Mouse (Mus musculus): ENCODE measurements at regions not wholly inside any gene's neighbourhood (a gene's known extent, or its start where the extent isn't known, plus 50 kb on each side); places are given as distances from the start of the nearest gene placed in this dataset.
A peak's percentile ranks its signal among the peaks of the same experiment; 100 is the strongest.

DNA sequence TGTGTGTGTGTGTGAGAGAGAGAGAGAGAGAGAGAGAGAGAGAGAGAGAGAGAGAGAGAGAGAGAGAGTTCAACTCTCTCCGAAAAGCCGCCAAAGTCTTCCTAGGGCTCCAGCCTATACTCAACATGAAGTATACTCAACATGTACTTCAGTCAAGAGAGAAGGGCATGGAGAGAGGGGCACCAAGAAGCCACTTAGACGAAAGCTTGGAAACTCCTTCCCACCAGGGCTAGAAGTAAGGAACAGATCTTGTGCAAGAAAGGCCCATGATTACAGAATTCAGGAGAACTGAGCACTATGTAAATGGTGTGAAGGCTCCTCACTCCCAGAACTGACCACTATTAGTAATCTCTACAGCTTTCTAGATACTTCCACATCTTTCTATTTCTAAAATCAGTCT, 467.4 kb upstream of the Hs6st1 start:
- DNase-seq, result no peak

DNA sequence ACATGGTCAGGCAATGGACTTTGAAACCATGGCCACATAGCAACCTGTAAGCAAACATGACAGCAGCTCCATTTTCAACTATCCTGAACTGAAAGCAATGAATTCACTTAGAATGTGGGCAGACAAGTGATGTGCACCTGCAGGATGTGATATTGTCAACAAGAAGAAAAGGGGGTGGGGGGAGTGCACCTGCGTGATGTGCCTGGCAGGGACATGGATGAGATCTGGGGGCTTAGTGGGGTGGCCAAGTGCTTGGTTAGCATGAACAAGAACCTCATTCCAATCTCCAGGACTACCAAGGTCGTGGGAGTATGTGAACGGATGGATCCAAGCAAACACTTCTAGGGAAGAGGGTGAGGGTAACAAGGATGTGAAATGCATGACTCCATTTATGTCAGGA, 453.1 kb upstream of the Hs6st1 start:
- DNase-seq, result no peak

DNA sequence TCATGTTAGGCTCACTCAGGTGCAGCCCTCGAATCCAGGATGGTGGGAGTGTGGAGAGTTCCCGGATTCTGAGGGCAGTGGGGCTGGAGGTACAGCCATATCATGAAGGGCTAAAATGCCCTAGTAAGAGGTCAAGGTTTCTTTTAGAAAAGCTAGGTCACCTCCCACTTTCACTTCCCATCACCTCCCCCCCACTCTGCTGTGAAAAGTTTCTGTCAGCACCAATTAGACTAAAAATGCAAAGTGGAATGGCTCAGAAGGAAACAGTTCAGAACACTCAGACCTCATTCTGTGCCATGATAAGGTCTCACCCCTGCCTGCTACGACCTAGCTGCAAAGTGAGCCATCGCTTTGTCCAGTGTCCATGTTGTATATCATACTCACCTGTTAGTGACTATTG, 448.7 kb upstream of the Hs6st1 start:
- no peak for DNase-seq

DNA sequence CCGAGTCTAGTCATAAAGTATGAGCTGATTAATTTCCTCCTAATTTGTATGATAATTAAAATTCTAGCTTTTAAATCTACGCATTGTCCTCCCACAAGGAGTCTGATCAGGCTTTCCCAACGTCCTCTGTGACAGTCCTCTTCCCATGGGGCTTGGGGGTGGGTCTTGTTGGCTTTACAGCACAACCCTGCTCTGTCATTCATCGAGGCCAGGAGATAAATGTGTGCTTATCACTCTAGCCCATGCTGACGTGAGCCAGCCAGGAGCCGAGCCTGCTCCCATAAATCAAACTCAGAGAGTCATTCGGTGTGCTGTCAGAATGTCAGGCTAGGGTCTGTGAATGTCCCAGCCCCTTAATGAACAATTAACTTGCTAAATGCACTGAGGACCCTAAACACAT, 425.6 kb upstream of the Hs6st1 start:
- no peak for DNase-seq

DNA sequence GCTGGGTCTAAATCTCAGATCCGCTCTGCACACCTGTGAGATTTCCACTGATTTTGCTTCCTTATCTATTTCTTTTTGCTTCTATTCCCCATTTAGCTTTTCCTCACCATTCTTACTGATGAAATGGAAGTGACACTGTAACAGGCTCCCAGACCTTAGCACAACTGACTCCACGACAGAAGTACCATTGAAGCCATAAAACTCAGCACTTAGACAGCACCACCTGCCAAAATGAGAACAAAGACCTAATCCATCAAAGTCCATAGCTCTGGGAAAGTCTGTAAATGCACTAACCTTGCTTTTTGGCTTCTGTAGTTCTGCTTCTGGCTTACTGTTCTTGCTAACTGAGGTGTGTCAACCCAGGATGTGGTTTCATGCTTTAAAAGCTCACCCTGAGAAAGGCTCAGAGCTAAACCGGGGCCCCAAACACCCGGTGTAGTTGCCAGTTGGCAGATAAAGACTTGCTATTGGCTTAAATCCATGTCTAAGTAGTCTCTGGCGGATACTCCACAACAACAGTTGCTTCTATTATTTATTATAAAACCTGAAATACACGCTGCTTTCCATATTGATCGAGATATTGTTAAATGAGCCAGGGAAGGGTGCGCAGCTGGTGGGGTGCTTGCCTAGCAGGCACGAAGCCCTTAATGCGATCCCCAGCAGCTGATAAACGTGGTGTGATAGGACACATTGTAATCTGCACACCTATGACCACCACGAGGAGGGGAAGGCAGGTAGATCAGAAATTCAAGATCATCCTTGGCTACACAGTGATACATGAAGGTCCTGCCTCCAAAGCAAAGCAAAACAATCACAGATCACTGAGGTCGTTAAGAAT, 414.9 kb upstream of the Hs6st1 start:
- peak; percentile 13 for DNase-seq

- no peak for DNase-seq
These were observed 405.2 kb upstream of the Hs6st1 start for GRCm38 (mm10) chr1:35663006-35663405.

DNA sequence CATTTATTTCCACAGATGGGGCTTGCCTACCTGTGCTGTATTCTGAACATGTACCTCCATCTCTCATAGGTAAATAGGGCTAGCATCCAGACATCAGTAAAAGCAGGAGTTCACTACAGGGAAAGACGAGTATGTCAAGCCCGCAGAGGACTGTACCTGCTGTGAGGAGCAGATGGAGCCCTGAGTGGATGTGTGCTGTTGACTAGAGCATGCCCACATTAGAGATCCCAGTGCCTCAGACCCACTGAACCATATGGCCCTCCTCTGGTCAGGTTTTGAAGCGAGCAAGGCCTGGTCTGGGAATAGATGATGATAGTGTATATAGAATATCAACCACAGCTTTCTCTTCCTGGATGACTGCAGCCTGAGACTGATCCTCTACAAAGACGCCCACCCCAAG, 394.7 kb upstream of the Hs6st1 start:
- no peak for DNase-seq

GRCm38 (mm10) chr1:35673992-35674391, 394.2 kb upstream of the Hs6st1 start:
- no peak for DNase-seq

DNA sequence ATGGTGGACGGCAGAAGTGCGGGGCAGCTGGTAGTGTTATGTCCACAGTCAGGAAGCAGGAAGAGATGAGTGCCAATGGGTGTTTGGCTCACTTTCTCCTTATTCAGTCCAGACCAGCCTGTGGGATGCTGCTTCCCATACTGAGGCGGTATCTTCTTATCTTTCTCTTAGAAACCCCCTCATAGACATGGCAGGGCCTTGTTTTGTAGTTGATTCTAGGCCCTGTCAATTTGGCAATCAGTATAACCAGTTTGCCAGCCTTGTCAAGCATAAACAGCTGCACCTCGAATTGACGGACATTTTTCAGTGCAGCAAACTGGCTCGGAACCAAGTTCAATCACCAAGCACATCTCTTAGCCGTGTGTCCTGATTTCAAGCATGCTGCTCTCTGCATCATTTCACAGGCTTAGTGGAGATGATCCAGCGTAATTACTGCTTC, 385.7 kb upstream of the Hs6st1 start:
- no peak for DNase-seq

GRCm38 (mm10) chr1:35685651-35686050, 382.5 kb upstream of the Hs6st1 start:
- DNase-seq, result no peak

DNA sequence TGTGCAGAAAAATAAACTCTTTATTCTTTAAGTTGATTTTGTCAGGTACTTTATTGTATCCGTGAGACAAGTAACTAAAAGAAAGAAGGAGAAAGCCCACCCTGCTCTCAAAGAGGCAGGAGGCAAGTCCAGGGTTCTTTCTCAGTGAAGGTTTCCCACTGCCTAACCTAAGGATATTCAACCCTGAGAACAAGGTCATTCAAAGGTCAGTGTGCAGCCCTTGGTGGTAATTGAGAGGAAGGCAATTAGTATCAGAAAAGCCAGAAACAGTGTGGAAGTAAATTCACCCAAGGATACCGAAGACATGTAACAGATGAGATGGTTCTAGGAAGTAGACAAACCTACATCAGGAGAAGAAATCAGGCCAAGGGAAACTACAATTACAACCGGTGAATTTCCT, 373.9 kb upstream of the Hs6st1 start:
- no peak for DNase-seq

GRCm38 (mm10) chr1:35694775-35695591, 373.2 kb upstream of the Hs6st1 start:
- DNase-seq, result no peak

DNA sequence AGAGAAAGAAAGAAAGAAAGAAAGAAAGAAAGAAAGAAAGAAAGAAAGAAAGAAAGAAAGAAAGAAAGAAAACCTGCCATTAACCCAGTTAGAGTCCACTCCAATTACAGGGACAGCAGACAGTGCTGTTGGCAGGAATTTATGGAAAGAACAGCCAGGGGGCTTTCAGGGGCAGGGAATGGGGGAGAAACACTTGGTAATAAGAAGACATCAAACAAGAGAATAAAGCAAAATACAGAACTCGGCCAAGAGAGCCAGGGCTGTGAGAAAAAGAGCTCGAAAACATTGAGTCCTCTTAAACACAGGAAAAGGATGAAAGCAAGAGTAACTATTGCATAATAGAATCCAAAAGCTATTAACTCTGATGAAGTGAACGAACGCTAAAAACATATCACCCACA, 371.0 kb upstream of the Hs6st1 start:
- DNase-seq, result no peak

DNA sequence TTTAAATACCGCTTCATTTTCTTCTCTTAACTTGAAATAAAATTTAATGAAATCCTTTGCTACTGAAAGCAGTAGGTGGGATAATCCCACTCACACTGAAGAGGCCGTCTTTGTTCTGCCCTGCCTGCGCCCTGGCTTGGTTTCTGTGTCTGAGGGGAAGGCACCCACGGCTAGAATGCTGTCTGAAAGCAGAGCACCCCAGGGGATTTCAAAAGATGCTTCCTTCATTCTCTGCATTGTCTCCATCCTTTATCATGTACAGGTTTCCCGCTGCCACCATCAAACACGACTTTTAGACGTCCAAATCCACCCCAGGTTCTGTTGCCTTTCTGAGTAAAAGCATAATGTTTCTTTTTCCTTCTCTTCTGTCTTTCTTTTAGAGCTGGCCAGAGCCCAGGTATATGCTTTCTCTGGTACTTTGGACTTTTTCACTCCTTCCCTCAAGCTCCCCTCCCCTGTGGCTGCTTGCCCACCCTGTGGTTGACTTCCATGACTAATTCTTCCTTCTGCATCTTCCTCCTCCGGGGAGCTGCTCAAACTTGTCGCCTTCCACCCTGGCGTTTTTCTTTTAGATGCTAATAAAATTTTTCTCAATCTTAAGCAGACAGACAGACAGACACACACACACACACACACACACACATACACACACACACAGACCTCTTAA, 370.2 kb upstream of the Hs6st1 start:
- no peak for DNase-seq

DNA sequence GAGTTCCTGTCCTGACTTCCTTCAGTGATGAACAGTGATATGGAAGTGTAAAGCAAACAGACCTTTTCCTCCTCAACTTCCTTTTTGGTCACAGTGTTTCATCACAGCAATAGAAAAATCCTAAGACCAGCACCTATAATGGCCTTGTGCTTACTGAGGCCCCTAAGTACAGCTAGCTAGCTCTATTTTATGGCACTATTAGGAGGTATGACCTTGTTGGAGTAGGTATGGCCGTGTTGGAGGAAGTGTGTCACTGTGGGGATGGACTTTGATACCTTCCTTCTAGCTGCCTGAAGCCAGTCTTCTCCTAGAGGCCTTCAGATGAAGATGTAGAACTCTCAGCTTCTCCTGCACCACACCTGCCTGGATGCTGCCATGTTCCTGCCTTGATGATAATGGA, 365.6 kb upstream of the Hs6st1 start:
- no peak for DNase-seq

DNA sequence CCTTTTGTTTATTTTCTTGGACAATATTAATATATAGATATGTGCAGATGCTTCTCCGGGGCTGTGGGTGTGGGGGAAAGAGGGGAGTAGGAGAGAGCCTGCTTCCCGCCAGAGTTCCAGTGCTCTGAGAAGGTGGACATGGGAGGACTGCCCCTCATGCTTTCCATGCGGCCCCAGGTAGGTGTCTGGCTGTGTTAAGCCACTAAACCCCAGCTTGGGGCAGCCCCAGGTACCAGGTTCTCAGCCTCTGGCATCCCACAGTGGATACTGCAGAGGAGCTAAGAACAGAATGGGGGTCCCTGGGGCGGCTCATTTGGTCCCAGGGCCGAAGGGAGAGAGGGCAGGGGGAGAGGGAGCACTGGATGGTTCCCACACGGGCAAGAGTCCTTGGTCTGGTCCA, 361.9 kb upstream of the Hs6st1 start:
- DNase-seq, result no peak

DNA sequence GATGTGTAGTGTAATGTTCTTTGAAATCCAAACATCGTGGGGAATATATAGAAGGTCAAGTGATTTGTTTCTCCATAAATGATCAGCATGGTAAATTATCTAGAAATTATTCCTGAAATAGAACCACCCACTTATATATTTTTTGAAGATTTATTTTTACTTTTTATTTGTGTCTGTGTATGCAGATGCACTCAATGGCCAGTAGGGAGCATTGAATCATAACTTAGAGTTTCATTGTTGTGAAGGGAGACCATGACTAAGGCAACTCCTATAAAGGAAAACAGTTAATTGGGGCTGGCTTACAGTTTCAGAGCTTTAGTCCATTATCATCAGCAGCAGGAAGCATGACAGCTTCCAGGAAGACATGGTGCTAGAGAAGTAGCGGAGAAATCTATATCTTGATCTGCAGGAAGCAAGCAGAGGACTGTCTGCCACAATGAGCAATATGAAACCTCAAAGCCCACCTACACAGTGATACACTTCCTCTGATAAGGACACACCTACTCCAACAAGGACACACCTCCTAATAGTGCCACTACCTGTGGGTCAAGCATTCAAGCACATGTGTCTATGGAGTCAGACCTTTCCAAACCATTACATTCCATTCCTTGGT, 359.9 kb upstream of the Hs6st1 start:
- no peak for DNase-seq

DNA sequence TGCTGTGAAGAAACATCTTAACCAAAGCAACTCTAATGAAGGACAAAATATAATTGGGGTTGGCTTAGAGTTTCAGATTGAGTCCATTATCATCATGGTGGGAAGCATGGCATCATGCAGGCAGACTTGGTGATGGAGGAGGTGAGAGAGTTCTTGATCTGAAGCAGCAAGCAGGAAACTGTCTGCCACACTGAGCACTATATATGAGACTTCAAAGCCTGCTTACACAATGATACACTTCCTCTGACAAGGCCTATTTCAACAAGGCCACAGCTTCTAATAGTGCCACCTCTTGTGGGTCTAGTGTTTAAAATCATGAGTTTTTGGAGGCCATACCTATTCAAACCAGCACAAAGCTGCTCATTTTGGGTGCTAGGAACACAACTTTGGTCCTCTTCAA, 359.0 kb upstream of the Hs6st1 start:
- no peak for DNase-seq

DNA sequence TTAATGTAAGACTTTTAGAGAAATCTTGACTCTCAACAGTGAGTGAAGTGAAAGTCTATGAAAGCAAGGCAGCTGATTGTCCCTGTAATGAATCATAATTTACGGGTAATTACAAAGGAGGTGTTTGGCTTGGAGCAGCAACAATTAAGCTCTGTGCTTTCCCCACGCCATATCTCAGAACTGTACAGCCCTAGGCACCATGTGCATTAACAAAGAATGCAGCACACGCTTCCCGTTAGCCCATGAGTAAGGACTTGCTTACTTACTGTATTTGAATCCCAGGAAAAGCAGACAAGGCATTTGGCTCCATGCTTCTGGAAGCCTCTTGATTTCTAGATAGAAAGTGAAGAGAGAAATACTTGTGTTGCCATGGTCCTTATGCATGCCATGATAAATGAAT, 354.2 kb upstream of the Hs6st1 start:
- DNase-seq, result no peak

GRCm38 (mm10) chr1:35715931-35716330, 352.3 kb upstream of the Hs6st1 start:
- no peak for DNase-seq

DNA sequence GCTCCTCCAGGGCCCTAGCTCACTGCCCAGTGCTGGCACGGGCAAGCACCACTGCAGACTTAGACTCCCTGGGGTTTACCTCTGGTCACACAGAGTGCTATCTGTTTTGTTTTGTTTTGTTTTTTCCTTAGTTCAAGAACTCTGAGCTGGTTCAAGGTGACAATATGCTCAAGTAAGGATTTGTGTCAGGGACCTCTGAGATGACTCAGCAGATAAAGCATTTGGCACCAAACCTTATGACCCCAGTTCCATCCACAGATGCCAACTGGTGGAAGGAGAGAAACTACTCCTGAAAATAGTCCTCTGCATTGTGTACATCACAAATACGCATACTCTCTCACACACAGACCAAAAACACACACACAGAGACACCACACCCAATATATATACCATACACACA, 351.0 kb upstream of the Hs6st1 start:
- DNase-seq, result peak; percentile 10

DNA sequence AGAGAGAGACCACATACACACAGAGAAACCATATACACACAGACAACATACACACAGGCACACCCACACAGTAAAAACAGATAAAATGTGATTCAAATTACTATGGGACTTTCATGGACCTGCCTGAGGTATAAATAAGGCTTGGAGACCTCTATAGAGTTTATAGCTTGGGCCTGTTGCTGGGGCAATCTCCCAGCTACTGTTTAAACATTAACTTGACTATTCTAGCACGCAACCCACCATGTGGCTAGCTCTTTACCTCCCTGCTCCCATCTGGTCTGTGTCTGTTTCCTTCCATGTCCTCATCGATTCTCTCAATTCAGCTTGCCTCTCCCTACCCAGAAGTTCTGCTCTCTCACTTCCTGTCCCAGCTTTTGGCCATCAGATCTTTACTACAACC, 350.5 kb upstream of the Hs6st1 start:
- no peak for DNase-seq

GRCm38 (mm10) chr1:35720063-35720462, 348.1 kb upstream of the Hs6st1 start:
- DNase-seq, result no peak
